ENCODE assay signal across 21 mouse cellular contexts in the genomic region with DNA sequence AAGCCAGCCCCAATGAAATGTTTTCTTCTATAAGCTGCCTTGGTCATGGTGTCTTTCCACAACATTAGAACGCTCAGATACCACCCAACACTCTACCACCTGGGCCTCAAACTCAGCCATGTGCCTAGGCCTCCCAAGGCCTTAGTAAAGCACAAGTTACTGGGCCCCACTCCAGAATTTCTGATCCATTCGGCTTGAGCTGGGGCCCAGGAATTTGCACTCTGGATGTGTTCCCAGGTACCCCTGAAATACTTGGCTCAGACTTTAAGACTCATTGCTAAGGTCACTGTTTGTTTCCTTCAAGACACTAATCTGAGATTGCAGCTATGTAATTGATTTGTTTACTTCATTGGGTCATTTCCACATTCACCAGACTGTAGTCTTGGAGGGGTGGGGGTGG.
A peak's percentile ranks its signal among the peaks of the same experiment; 100 is the strongest.
DNase-seq lines count a peak whose midpoint lies in the region; ATAC-seq and TF ChIP-seq lines count a peak whose summit lies in the region.
"Had no signal": no experiment of that assay in that cellular context is flagged by ENCODE, and none has a peak within 500 bp of the region (broad histone marks: within the 10 kb centered on the region; RNA-seq: fewer than 3 reads in every experiment).

No protein-coding gene starts in this region.

- no peaks in the 10 kb centered on the region; the same call in 1 of the 2 replicates for H3K4me1 ChIP-seq in kidney, postnatal 0 days (replicated peaks; ENCODE audit: insufficient read depth, low read length)
- H3K4me1 ChIP-seq in kidney, embryonic 15.5 days, result 0 out of 2 replicates have a peak, but pooled peaks cover 4% of the 10 kb centered on the region
- H3K4me1 ChIP-seq in lung, postnatal 0 days (ENCODE audit: insufficient read depth, low read depth, low read length), result no peaks in the 10 kb centered on the region
- H3K4me1 ChIP-seq: forebrain, embryonic 12.5 days; midbrain, embryonic 10.5 days; stomach, embryonic 15.5 days had no signal

- H3K36me3 ChIP-seq in kidney, postnatal 0 days (ENCODE audit: insufficient read depth, low read length), result no peaks in the 10 kb centered on the region
- H3K36me3 ChIP-seq in kidney, embryonic 15.5 days, result no peaks in the 10 kb centered on the region
- H3K36me3 ChIP-seq in lung, postnatal 0 days (ENCODE audit: insufficient read depth, low read length), result no peaks in the 10 kb centered on the region
- H3K36me3 ChIP-seq: forebrain, embryonic 12.5 days; hindbrain, embryonic 10.5 days; midbrain, embryonic 10.5 days; stomach, embryonic 15.5 days had no signal

- ATAC-seq in kidney, postnatal 0 days (replicated peaks; ENCODE audit: low FRiP score, low read depth), result no peak
- ATAC-seq in kidney, embryonic 15.5 days (replicated peaks; ENCODE audit: low FRiP score), result no peak
- peak; percentile 23 for ATAC-seq in lung, postnatal 0 days
- ATAC-seq: hindbrain, postnatal 0 days had no signal

- H3K27me3 ChIP-seq in kidney, postnatal 0 days (ENCODE audit: insufficient read depth, low read length), result no peaks in the 10 kb centered on the region
- no peaks in the 10 kb centered on the region for H3K27me3 ChIP-seq in kidney, embryonic 15.5 days
- H3K27me3 ChIP-seq in lung, postnatal 0 days (replicated peaks; ENCODE audit: insufficient read depth, low read length), result no peaks in the 10 kb centered on the region
- H3K27me3 ChIP-seq: stomach, embryonic 15.5 days had no signal

- H3K9me3 ChIP-seq in kidney, postnatal 0 days (replicated peaks; ENCODE audit: low read length), result no peaks in the 10 kb centered on the region
- H3K9me3 ChIP-seq in kidney, embryonic 15.5 days (replicated peaks), result no peaks in the 10 kb centered on the region
- H3K9me3 ChIP-seq in lung, postnatal 0 days (ENCODE audit: low read length), result no peaks in the 10 kb centered on the region
- H3K9me3 ChIP-seq: forebrain, embryonic 12.5 days; hindbrain, embryonic 10.5 days; midbrain, embryonic 10.5 days; stomach, embryonic 15.5 days had no signal

- TF ChIP-seq EP300 in lung, postnatal 0 days (IDR thresholded peaks at IDR 0.05), result no peak

- no peak overlapping the region for H3K4me2 ChIP-seq in kidney, postnatal 0 days (ENCODE audit: low read length)
- no peak overlapping the region for H3K4me2 ChIP-seq in kidney, embryonic 15.5 days
- no peak overlapping the region for H3K4me2 ChIP-seq in lung, postnatal 0 days (replicated peaks; ENCODE audit: low read depth, low read length)
- H3K4me2 ChIP-seq: forebrain, embryonic 12.5 days; stomach, embryonic 15.5 days had no signal

- TF ChIP-seq CTCF in kidney, postnatal 0 days (IDR thresholded peaks at IDR 0.05; ENCODE audit: low read depth), result no peak
- no peak for TF ChIP-seq CTCF in lung, postnatal 0 days (IDR thresholded peaks at IDR 0.05)

- H3K9ac ChIP-seq in kidney, postnatal 0 days (ENCODE audit: low read depth, low read length), result no peak overlapping the region
- H3K9ac ChIP-seq in kidney, embryonic 15.5 days, result no peak overlapping the region
- H3K9ac ChIP-seq in lung, postnatal 0 days (replicated peaks; ENCODE audit: low read depth), result no peak overlapping the region
- H3K9ac ChIP-seq: forebrain, embryonic 12.5 days; stomach, embryonic 15.5 days had no signal

- WGBS in kidney, postnatal 0 days, result 80% methylated on average over 2 of the region's 2 CpGs
- 78% methylated on average over 2 of the region's 2 CpGs for WGBS in kidney, embryonic 15.5 days
- WGBS in lung, postnatal 0 days, result 61% methylated on average over 2 of the region's 2 CpGs

- peak; percentile 40 for DNase-seq in adrenal gland, adult 2 months
- no peak for DNase-seq in adrenal gland, postnatal 25 days
- DNase-seq in kidney, postnatal 0 days (ENCODE audit: low spot score), result peak; percentile 11
- DNase-seq in NIH3T3 (ENCODE audit: low read depth) (peak; percentile 75), MN1 (ENCODE audit: low spot score) (no peak)
- DNase-seq in lung, postnatal 0 days (ENCODE audit: low spot score), result peak; percentile 34
- no peak for DNase-seq in urinary bladder, adult 18-20 months (ENCODE audit: low spot score in 2 of 2)
- DNase-seq: cerebellum, adult 11 months; embryo, embryonic 11 days; gastrocnemius, postnatal 14 days; kidney, adult 18-20 months; liver; thymus, adult 18-20 months; thymus, postnatal 4 days had no signal

- no peak overlapping the region for H3K4me3 ChIP-seq in kidney, postnatal 0 days (replicated peaks; ENCODE audit: low read depth, low read length)
- H3K4me3 ChIP-seq in kidney, embryonic 15.5 days (replicated peaks), result no peak overlapping the region
- H3K4me3 ChIP-seq in lung, postnatal 0 days (ENCODE audit: low read depth, low read length), result no peak overlapping the region
- H3K4me3 ChIP-seq: forebrain, embryonic 12.5 days; hindbrain, embryonic 10.5 days; midbrain, embryonic 10.5 days; stomach, embryonic 15.5 days had no signal

- no peak overlapping the region for H3K27ac ChIP-seq in kidney, postnatal 0 days
- no peak overlapping the region for H3K27ac ChIP-seq in kidney, embryonic 15.5 days
- H3K27ac ChIP-seq in lung, postnatal 0 days (ENCODE audit: low read length), result no peak overlapping the region
- H3K27ac ChIP-seq: forebrain, embryonic 12.5 days; hindbrain, embryonic 10.5 days; hindbrain, postnatal 0 days; macrophage; midbrain, embryonic 10.5 days; stomach, embryonic 15.5 days had no signal

Comparison
In these comparisons a context has a peak if more than half of its experiments do, and no peak if none do; other contexts are left out.
1. DNase-seq: peak in adrenal gland, adult 2 months (single experiment), kidney, postnatal 0 days (single experiment), NIH3T3 (single experiment) and lung, postnatal 0 days (single experiment); none in adrenal gland, postnatal 25 days (single experiment), urinary bladder, adult 18-20 months (0 of 2) and MN1 (single experiment).